Mouse (Mus musculus) hindbrain, embryonic 15.5 days (tissue): Measurements from ENCODE around the gene Hoxa9. TPM values are rescaled to one million over a fixed set of nuclear protein-coding genes. Genes with fewer than 3 reads are reported as not detected.
A peak's percentile ranks its signal among the peaks of the same experiment; 100 is the strongest.

Experiments used
- ATAC-seq: fragments of 200-750 bp; cut with Nextera tagmentation; 2 replicates; pipeline ENCODE4 v1.8.0; 2017; ENCODE audit warnings: low read depth, moderate number of reproducible peaks, moderate TSS enrichment; ENCODE audit not compliant: low FRiP score
- H3K27ac ChIP-seq: fragments of 300-500 bp; sonication (generic); replicated peaks from 2 replicates; pipeline ENCODE4 v1.5.1; 2015; ENCODE audit warnings: mild to moderate bottlenecking, inconsistent platforms
- H3K27me3 ChIP-seq: fragments of 300-500 bp; sonication (generic); 2 replicates; pipeline ENCODE4 v1.6.1; 2015; ENCODE audit warnings: control low read depth, inconsistent platforms
- H3K36me3 ChIP-seq: fragments of 300-500 bp; sonication (generic); 2 replicates; pipeline ENCODE4 v1.6.1; 2015; ENCODE audit warnings: control low read depth, inconsistent platforms
- H3K4me1 ChIP-seq: fragments of 300-500 bp; sonication (generic); replicated peaks from 2 replicates; pipeline ENCODE4 v1.6.1; 2015; ENCODE audit warnings: control low read depth, inconsistent platforms
- H3K4me2 ChIP-seq: fragments of 300-500 bp; sonication (generic); 2 replicates; pipeline ENCODE4 v1.6.1; 2015; ENCODE audit warnings: moderate library complexity, mild to moderate bottlenecking, inconsistent platforms
- H3K4me3 ChIP-seq: fragments of 300-500 bp; sonication (generic); 2 replicates; pipeline ENCODE4 v1.5.1; 2015; ENCODE audit warnings: mild to moderate bottlenecking, inconsistent platforms
- H3K9ac ChIP-seq: fragments of 300-500 bp; sonication (generic); 2 replicates; pipeline ENCODE4 v1.6.1; 2015; ENCODE audit warnings: inconsistent platforms
- H3K9me3 ChIP-seq: fragments of 300-500 bp; sonication (generic); 2 replicates; pipeline ENCODE4 v1.6.1; 2016; ENCODE audit warnings: control low read depth, inconsistent platforms
- WGBS: fragments of 180-500 bp; shearing (Covaris S2); methylation state at CpG from one replicate; pipeline ENCODE4 v1.1.7; 2015; 5-methylcytosine and 5-hydroxymethylcytosine counted together
- polyA plus RNA-seq: library from polyadenylated mRNA; unstranded; fragments of >200 nt; fragmentation: Nextera tagmentation; extraction: Ambion mirVana; gene quantifications from 2 replicates; pipeline ENCODE4 v1.2.1, GENCODE M21; 2015

Hoxa9 gene
- polyA plus RNA-seq, 1 experiment from 2014 or later = 3.4 TPM

- ATAC-seq = no peak
- Histone ChIP-seq H3K36me3 (no peaks in the 10 kb centered on the region), H3K9me3 (no peaks in the 10 kb centered on the region), H3K4me1 (no peaks in the 10 kb centered on the region), H3K4me2 (no peak overlapping the region), H3K9ac (no peak overlapping the region), H3K4me3 (no peak overlapping the region), H3K27me3 (peaks cover 92% of the 10 kb centered on the region), H3K27ac (no peak overlapping the region)
- WGBS = 2% methylated on average over 23 of the region's 23 CpGs
Observed at GRCm38 (mm10) chr6:52247766-52248637, 17.1 kb upstream of the Hoxa9 start.

GRCm38 (mm10) chr6:52246916-52247315, 16.0 kb upstream of the Hoxa9 start:
- Histone ChIP-seq H3K27ac (no peak overlapping the region), H3K36me3 (no peaks in the 10 kb centered on the region), H3K27me3 (peaks cover 93% of the 10 kb centered on the region), H3K9me3 (no peaks in the 10 kb centered on the region), H3K4me3 (no peak overlapping the region), H3K4me2 (no peak overlapping the region), H3K4me1 (no peaks in the 10 kb centered on the region), H3K9ac (no peak overlapping the region)
- no peak for ATAC-seq
- 12% methylated on average over 3 of the region's 3 CpGs for WGBS

DNA sequence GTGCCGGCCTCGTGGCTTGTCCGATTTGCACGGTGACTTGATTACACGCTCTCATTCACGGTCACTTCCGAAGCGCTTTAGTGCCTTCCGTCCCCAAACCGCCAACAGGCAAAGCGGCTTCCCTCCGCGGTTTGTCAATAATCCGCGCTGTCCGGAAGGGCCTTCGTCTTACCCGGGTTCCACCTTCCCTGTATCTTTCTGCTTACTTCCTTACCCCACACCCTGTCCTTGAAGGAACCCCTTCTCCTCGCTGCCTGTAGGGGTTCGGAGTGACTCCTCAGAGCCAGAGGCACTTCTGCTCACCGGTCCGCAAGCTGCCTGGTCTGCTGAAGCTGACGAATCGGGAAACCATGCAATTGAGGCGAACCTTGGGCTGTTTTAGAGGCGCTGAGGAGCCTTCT, 15.5 kb upstream of the Hoxa9 start:
- H3K27ac ChIP-seq = no peak overlapping the region

DNA sequence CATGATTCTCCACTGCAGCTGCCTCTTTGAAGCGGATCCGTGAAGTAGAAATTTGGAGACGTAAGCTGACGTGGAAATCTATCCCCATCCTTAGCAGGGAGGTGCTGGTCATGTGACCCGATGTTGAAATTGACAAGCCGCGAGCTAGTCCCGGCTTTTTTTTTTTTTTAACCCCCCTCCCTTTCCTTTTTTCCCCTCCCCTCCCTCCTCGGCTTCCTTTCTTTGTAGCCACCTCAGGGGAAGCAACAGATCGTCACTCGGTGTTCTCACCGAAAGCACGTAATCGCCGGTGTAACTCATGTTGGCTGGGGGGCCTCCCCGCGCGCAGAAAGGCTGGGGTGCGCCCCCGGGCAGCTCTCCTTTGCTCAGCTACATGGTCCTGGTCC, 14.9 kb upstream of the Hoxa9 start, which contains the start of gene Hoxa11:
Gene Hoxa11, minus strand, starts transcription at position 54 of the 386 bp plus-strand sequence.
- no peak within 1 kb of the TSS for H3K27ac ChIP-seq
- H3K4me3 ChIP-seq = no peak within 1 kb of the TSS
- ATAC-seq = no peak
- H3K27me3 ChIP-seq = peaks cover 93% of the 10 kb centered on the region
- under 1% methylated on average over 20 of the region's 20 CpGs for WGBS
- H3K9me3 ChIP-seq = no peaks in the 10 kb centered on the region
- no peak within 1 kb of the TSS for H3K9ac ChIP-seq
- H3K4me1 ChIP-seq = no peaks in the 10 kb centered on the region
- no peak within 1 kb of the TSS for H3K4me2 ChIP-seq
- no peaks in the 10 kb centered on the region for H3K36me3 ChIP-seq

More for the DNA sequence above, 15.5 kb upstream of the Hoxa9 start:
- Histone ChIP-seq H3K4me2 (no peak overlapping the region), H3K4me1 (no peaks in the 10 kb centered on the region), H3K9me3 (no peaks in the 10 kb centered on the region), H3K9ac (no peak overlapping the region), H3K4me3 (no peak overlapping the region), H3K27me3 (peaks cover 93% of the 10 kb centered on the region), H3K36me3 (no peaks in the 10 kb centered on the region)
- under 1% methylated on average over 26 of the region's 26 CpGs for WGBS
- ATAC-seq = no peak

DNA sequence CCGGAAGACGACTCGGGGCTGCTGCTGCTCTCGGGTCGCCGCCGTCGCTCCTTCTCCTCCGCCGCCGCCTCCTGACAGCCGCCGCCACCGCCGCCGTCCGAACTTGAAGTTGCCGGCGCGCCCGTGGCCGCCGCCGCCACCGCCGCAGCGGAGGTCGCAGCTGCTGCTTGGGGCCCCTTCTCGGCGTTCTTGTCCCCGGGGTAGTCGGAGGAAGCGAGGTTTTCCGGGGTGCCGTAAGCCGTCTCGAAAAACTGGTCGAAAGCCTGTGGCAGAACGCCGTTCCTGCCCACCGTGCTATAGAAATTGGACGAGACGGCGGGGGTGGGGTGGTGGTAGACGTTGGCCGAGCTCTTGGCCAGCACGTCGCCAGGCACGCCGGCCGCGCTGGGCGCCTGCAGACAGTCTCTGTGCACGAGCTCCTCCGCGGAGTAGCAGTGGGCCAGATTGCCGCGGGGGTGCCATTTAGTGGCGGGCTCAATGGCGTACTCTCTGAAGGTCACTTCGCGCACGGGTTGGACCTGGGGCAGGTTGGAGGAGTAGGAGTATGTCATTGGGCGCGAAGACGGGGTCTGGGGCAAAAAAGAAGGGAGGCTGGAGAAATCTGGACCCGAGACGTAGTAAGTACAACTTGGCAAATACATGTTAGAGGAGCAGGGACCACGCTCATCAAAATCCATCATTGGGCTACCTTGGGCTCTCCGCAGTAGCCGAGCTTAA, 14.3 kb upstream of the Hoxa9 start:
- Histone ChIP-seq H3K27ac (no peak overlapping the region), H3K36me3 (no peaks in the 10 kb centered on the region), H3K9ac (no peak overlapping the region), H3K4me2 (no peak overlapping the region), H3K4me3 (no peak overlapping the region), H3K9me3 (no peaks in the 10 kb centered on the region), H3K27me3 (peaks cover 94% of the 10 kb centered on the region), H3K4me1 (no peaks in the 10 kb centered on the region)
- under 1% methylated on average over 69 of the region's 71 CpGs for WGBS
- no peak for ATAC-seq

DNA sequence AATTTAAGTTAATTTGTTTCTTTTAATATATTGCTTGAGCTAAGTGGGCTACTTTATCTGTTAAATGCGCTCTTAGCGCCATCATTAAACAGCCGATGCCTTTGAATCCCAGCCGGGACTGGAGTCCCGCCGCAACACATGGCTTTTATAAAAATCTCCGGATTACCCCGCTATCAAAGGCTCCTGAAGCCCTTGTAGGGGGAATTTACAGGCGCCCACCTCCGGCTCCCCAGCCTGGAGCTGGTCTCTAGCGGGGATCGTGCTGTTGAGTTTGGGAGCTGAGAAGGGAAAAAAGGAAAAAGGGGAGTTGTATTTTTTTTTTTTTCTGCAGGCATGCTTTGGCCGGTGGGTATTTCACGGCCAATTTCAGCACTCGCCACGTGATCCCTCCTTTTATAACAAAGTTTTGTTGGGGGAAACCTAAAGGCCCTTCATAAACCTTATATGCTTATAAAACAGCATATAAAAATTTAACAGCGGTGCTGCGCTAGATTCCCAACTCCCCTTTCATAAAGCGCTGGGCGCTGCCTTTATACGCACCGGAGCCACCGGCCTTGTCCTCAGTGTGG, 13.7 kb upstream of the Hoxa9 start:
- WGBS = 3% methylated on average over 23 of the region's 23 CpGs

GRCm38 (mm10) chr6:52243681-52244121, 12.8 kb upstream of the Hoxa9 start:
- Histone ChIP-seq H3K27ac (no peak overlapping the region), H3K4me3 (no peak overlapping the region), H3K9me3 (no peaks in the 10 kb centered on the region), H3K4me2 (no peak overlapping the region), H3K27me3 (peaks cover 93% of the 10 kb centered on the region), H3K36me3 (no peaks in the 10 kb centered on the region), H3K9ac (no peak overlapping the region), H3K4me1 (no peaks in the 10 kb centered on the region)
- WGBS = 4% methylated on average over 12 of the region's 12 CpGs
- no peak for ATAC-seq

More for the DNA sequence above, 13.7 kb upstream of the Hoxa9 start:
- Histone ChIP-seq H3K27ac (no peak overlapping the region), H3K9me3 (no peaks in the 10 kb centered on the region), H3K4me1 (no peaks in the 10 kb centered on the region), H3K36me3 (no peaks in the 10 kb centered on the region), H3K4me3 (no peak overlapping the region), H3K27me3 (peaks cover 95% of the 10 kb centered on the region), H3K9ac (no peak overlapping the region), H3K4me2 (no peak overlapping the region)
- no peak for ATAC-seq

- H3K4me2 ChIP-seq = no peak overlapping the region
- no peak overlapping the region for H3K9ac ChIP-seq
- H3K27me3 ChIP-seq = peaks cover 92% of the 10 kb centered on the region
- no peaks in the 10 kb centered on the region for H3K4me1 ChIP-seq
- H3K9me3 ChIP-seq = no peaks in the 10 kb centered on the region
- no peaks in the 10 kb centered on the region for H3K36me3 ChIP-seq
- H3K4me3 ChIP-seq = no peak overlapping the region
- no peak for ATAC-seq
- H3K27ac ChIP-seq = no peak overlapping the region
- WGBS = 7% methylated on average over 4 of the region's 4 CpGs
Observed at GRCm38 (mm10) chr6:52242801-52243332, 12.0 kb upstream of the Hoxa9 start.

- H3K27me3 ChIP-seq = peaks cover 95% of the 10 kb centered on the region
- no peak for ATAC-seq
- no peak overlapping the region for H3K27ac ChIP-seq
Observed at GRCm38 (mm10) chr6:52241001-52241621, 10.2 kb upstream of the Hoxa9 start.

GRCm38 (mm10) chr6:52240389-52241000, 9.6 kb upstream of the Hoxa9 start, which contains the start of gene Hoxa10:
Gene Hoxa10 (minus strand): TSS chr6:52240854.
- Histone ChIP-seq H3K27ac (no peak within 1 kb of the TSS), H3K9me3 (no peaks in the 10 kb centered on the region), H3K27me3 (peaks cover 96% of the 10 kb centered on the region), H3K4me1 (no peaks in the 10 kb centered on the region), H3K36me3 (no peaks in the 10 kb centered on the region), H3K4me3 (no peak within 1 kb of the TSS), H3K9ac (no peak within 1 kb of the TSS), H3K4me2 (0 out of 2 replicates have a peak within 1 kb of the TSS, but pooled peaks have one; percentile 11)
- WGBS = 2% methylated on average over 35 of the region's 35 CpGs
- ATAC-seq = no peak

More at GRCm38 (mm10) chr6:52241001-52241621, 10.2 kb upstream of the Hoxa9 start:
- Histone ChIP-seq H3K4me1 (no peaks in the 10 kb centered on the region), H3K9me3 (no peaks in the 10 kb centered on the region), H3K4me2 (no peak overlapping the region), H3K9ac (no peak overlapping the region), H3K4me3 (no peak overlapping the region), H3K36me3 (no peaks in the 10 kb centered on the region)
- WGBS = 5% methylated on average over 9 of the region's 9 CpGs
